Mouse (Mus musculus) midbrain, embryonic 11.5 days (tissue): ENCODE data around the gene Apex1. TPM values are rescaled to one million over a fixed set of nuclear protein-coding genes. Genes with fewer than 3 reads are reported as not detected.

Source experiments
- ATAC-seq: fragments of 200-750 bp; cut with Nextera tagmentation; 2 replicates; pipeline ENCODE4 v1.8.0; 2017; ENCODE audit warnings: moderate TSS enrichment, moderate library complexity; ENCODE audit not compliant: low FRiP score
- DNase-seq: peaks from one replicate; pipeline ENCODE4 v3.0.0; 2015; ENCODE audit warnings: low spot score; ENCODE audit errors: missing footprints
- H3K27ac ChIP-seq: fragments of 300-500 bp; sonication (generic); 2 replicates; pipeline ENCODE4 v1.5.1; 2014; ENCODE audit warnings: low read depth, low read length
- H3K27me3 ChIP-seq: fragments of 300-500 bp; sonication (generic); 2 replicates; pipeline ENCODE4 v1.6.1; 2014; ENCODE audit warnings: mild to moderate bottlenecking, low read length, moderate library complexity, mixed read lengths; ENCODE audit not compliant: control insufficient read depth, insufficient read depth
- H3K36me3 ChIP-seq: fragments of 300-500 bp; sonication (generic); 2 replicates; pipeline ENCODE4 v1.6.1; 2014; ENCODE audit warnings: mild to moderate bottlenecking, low read length, moderate library complexity, mixed read lengths; ENCODE audit not compliant: control insufficient read depth, insufficient read depth
- H3K4me1 ChIP-seq: fragments of 300-500 bp; sonication (generic); 2 replicates; pipeline ENCODE4 v1.6.1; 2014; ENCODE audit warnings: low read length; ENCODE audit not compliant: control insufficient read depth, insufficient read depth
- H3K4me2 ChIP-seq: fragments of 300-500 bp; sonication (generic); 2 replicates; pipeline ENCODE4 v1.6.1; 2014; ENCODE audit warnings: mild to moderate bottlenecking, moderate library complexity
- H3K4me3 ChIP-seq: fragments of 300-500 bp; sonication (generic); 2 replicates; pipeline ENCODE4 v1.5.1; 2014; ENCODE audit warnings: low read depth, low read length
- H3K9ac ChIP-seq: fragments of 300-500 bp; sonication (generic); 2 replicates; pipeline ENCODE4 v1.6.1; 2014; ENCODE audit warnings: low read length
- H3K9me3 ChIP-seq: fragments of 300-500 bp; sonication (generic); 2 replicates; pipeline ENCODE4 v1.6.1; 2016; ENCODE audit warnings: low read length; ENCODE audit not compliant: control insufficient read depth
- WGBS: fragments of 180-500 bp; shearing (Covaris S2); extraction: QIAGEN DNeasy Blood & Tissue Kit; methylation state at CpG from one replicate; pipeline ENCODE4 v1.1.7; 2014; 5-methylcytosine and 5-hydroxymethylcytosine counted together
- polyA plus RNA-seq: library from polyadenylated mRNA; unstranded; fragments of >200 nt; fragmentation: Nextera tagmentation; extraction: Ambion mirVana; gene quantifications from 2 replicates; pipeline ENCODE4 v1.2.1, GENCODE M21; 2014

Apex1 gene
- polyA plus RNA-seq, 1 experiment from 2014 or later: 413 TPM

GRCm38 (mm10) chr14:50973700-50974099, 48.9 kb downstream of the Apex1 start:
- H3K4me3 ChIP-seq: no peak overlapping the region
- ATAC-seq (no peak), DNase-seq (no peak)
- H3K36me3 ChIP-seq: no peaks in the 10 kb centered on the region
- no peak overlapping the region for H3K9ac ChIP-seq
- H3K27me3 ChIP-seq: no peaks in the 10 kb centered on the region
- H3K9me3 ChIP-seq: no peaks in the 10 kb centered on the region
- no peak overlapping the region for H3K27ac ChIP-seq
- 44% methylated on average over 4 of the region's 4 CpGs for WGBS
- H3K4me2 ChIP-seq: no peak overlapping the region
- H3K4me1 ChIP-seq: peaks cover 7% of the 10 kb centered on the region; the same call in 1 of the 2 replicates

GRCm38 (mm10) chr14:50975001-50975400, 50.2 kb downstream of the Apex1 start:
- Histone ChIP-seq H3K27me3 (no peaks in the 10 kb centered on the region), H3K4me1 (peaks cover under 1% of the 10 kb centered on the region; the same call in 1 of the 2 replicates), H3K9ac (no peak overlapping the region), H3K27ac (no peak overlapping the region), H3K36me3 (no peaks in the 10 kb centered on the region), H3K4me2 (no peak overlapping the region), H3K4me3 (no peak overlapping the region), H3K9me3 (no peaks in the 10 kb centered on the region)
- DNase-seq (no peak), ATAC-seq (no peak)
- 44% methylated on average over 5 of the region's 5 CpGs for WGBS

GRCm38 (mm10) chr14:50976674-50977073, 51.9 kb downstream of the Apex1 start:
- Histone ChIP-seq H3K27me3 (no peaks in the 10 kb centered on the region), H3K4me3 (no peak overlapping the region), H3K36me3 (no peaks in the 10 kb centered on the region), H3K9ac (peak overlapping the region; percentile 4), H3K4me1 (no peaks in the 10 kb centered on the region), H3K4me2 (peak overlapping the region; percentile 3; the same call in 1 of the 2 replicates), H3K27ac (no peak overlapping the region), H3K9me3 (no peaks in the 10 kb centered on the region)
- peak; percentile 50; the same call in 1 of the 2 replicates for ATAC-seq
- 20% methylated on average over 9 of the region's 9 CpGs for WGBS
- DNase-seq: peak; percentile 89

Other genes with a start within 250 kb of the Apex1 start
- not detected in 2 replicates for gene Olfr747, start 231.8 kb upstream of the Apex1 start, polyA plus RNA-seq
- not detected in 2 replicates for gene Olfr748, start 217.6 kb upstream of the Apex1 start, polyA plus RNA-seq
- not detected in 2 replicates for gene Olfr749, start 179.9 kb upstream of the Apex1 start, polyA plus RNA-seq
- 102 and 105 TPM in 2 replicates for gene Ttc5, start 139.4 kb upstream of the Apex1 start, polyA plus RNA-seq
- not detected in 2 replicates for gene Ccnb1ip1, start 117.2 kb upstream of the Apex1 start, polyA plus RNA-seq
- gene Parp2, start 117.1 kb upstream of the Apex1 start, polyA plus RNA-seq: 61.9 and 65.5 TPM in 2 replicates
- 4.9 and 5.5 TPM in 2 replicates for gene Tep1, start 54.4 kb upstream of the Apex1 start, polyA plus RNA-seq
- 0.15 and 0.25 TPM in 2 replicates for gene Klhl33, start 27.5 kb upstream of the Apex1 start, polyA plus RNA-seq
- gene Osgep, start 75 bp upstream of the Apex1 start, polyA plus RNA-seq: 157 and 165 TPM in 2 replicates
- 48.4 and 59.0 TPM in 2 replicates for gene Pip4p1, start 5.9 kb downstream of the Apex1 start, polyA plus RNA-seq
- gene Pnp, start 6.1 kb downstream of the Apex1 start, polyA plus RNA-seq: 73.6 and 76.3 TPM in 2 replicates
- gene Gm49342, start 19.5 kb downstream of the Apex1 start, polyA plus RNA-seq: not detected in 2 replicates
- 0.55 and 0.57 TPM in 2 replicates for gene Pnp2, start 31.0 kb downstream of the Apex1 start, polyA plus RNA-seq
- not detected in 2 replicates for gene Rnase10, start 82.8 kb downstream of the Apex1 start, polyA plus RNA-seq
- not detected in 2 replicates for gene Rnase9, start 116.9 kb downstream of the Apex1 start, polyA plus RNA-seq
- not detected in 2 replicates for gene Rnase11, start 125.2 kb downstream of the Apex1 start, polyA plus RNA-seq
- not detected in 2 replicates for gene Rnase12, start 132.7 kb downstream of the Apex1 start, polyA plus RNA-seq
- gene Olfr750, start 149.5 kb downstream of the Apex1 start, polyA plus RNA-seq: not detected in 2 replicates
- gene Rnase4, start 166.1 kb downstream of the Apex1 start, polyA plus RNA-seq: 12.3 and 14.9 TPM in 2 replicates
- 1.5 and 2.4 TPM in 2 replicates for gene Ang, start 166.2 kb downstream of the Apex1 start, polyA plus RNA-seq
- not detected in 2 replicates for gene Eddm3b, start 189.5 kb downstream of the Apex1 start, polyA plus RNA-seq
- gene Rnase6, start 198.9 kb downstream of the Apex1 start, polyA plus RNA-seq: 0.12 TPM in 1 of 2 replicates, not detected in the other
- gene Rnase1, start 221.8 kb downstream of the Apex1 start, polyA plus RNA-seq: not detected in 2 replicates
- not detected in 2 replicates for gene Rnase2b, start 237.3 kb downstream of the Apex1 start, polyA plus RNA-seq